Mouse (Mus musculus) forebrain, embryonic 14.5 days (tissue): Measurements from ENCODE around the gene Gemin4. TPM values are rescaled to one million over a fixed set of nuclear protein-coding genes. Genes with fewer than 3 reads are reported as not detected.

Source experiments
- ATAC-seq: fragments of 200-750 bp; cut with Nextera tagmentation; 2 replicates; pipeline ENCODE4 v1.8.0; 2017; ENCODE audit warnings: mild to moderate bottlenecking, moderate library complexity
- DNase-seq: peaks from one replicate; pipeline ENCODE4 v3.0.0-alpha.2; 2015; ENCODE audit warnings: low spot score
- H3K27ac ChIP-seq: fragments of 300-500 bp; sonication (generic); 2 replicates; pipeline ENCODE4 v1.5.1; 2014; ENCODE audit warnings: low read depth, mild to moderate bottlenecking, control low read depth, low read length, moderate library complexity
- H3K27me3 ChIP-seq: fragments of 300-500 bp; sonication (generic); replicated peaks from 2 replicates; pipeline ENCODE4 v1.6.1; 2014; ENCODE audit warnings: low read length, control low read depth, mixed read lengths; ENCODE audit not compliant: control insufficient read depth, insufficient read depth
- H3K36me3 ChIP-seq: fragments of 300-500 bp; sonication (generic); 2 replicates; pipeline ENCODE4 v1.6.1; 2014; ENCODE audit warnings: low read length, control low read depth; ENCODE audit not compliant: control insufficient read depth, insufficient read depth
- H3K4me1 ChIP-seq: fragments of 300-500 bp; sonication (generic); 2 replicates; pipeline ENCODE4 v1.6.1; 2014; ENCODE audit warnings: antibody characterized with exemption, low read length, control low read depth; ENCODE audit not compliant: control insufficient read depth, insufficient read depth
- H3K4me2 ChIP-seq: fragments of 300-500 bp; sonication (generic); 2 replicates; pipeline ENCODE4 v1.6.1; 2014; ENCODE audit warnings: mild to moderate bottlenecking, control low read depth, low read length
- H3K4me3 ChIP-seq: fragments of 300-500 bp; sonication (generic); 2 replicates; pipeline ENCODE4 v1.5.1; 2014; ENCODE audit warnings: low read depth, low read length, control low read depth
- H3K9ac ChIP-seq: fragments of 300-500 bp; sonication (generic); 2 replicates; pipeline ENCODE4 v1.6.1; 2014; ENCODE audit warnings: mild to moderate bottlenecking, low read length, control low read depth, moderate library complexity
- H3K9me3 ChIP-seq: fragments of 300-500 bp; sonication (generic); replicated peaks from 2 replicates; pipeline ENCODE4 v1.6.1; 2016; ENCODE audit warnings: low read length, control low read depth, mixed read lengths; ENCODE audit not compliant: control insufficient read depth
- WGBS: fragments of 180-500 bp; shearing (Covaris S2); extraction: QIAGEN DNeasy Blood & Tissue Kit; methylation state at CpG from one replicate; pipeline ENCODE4 v1.1.7; 2014; 5-methylcytosine and 5-hydroxymethylcytosine counted together
- polyA plus RNA-seq: library from polyadenylated mRNA; unstranded; fragments of >200 nt; fragmentation: Nextera tagmentation; extraction: Ambion mirVana; gene quantifications from 2 replicates; pipeline ENCODE4 v1.2.1, GENCODE M21; 2014

Gemin4 gene
- polyA plus RNA-seq, 1 experiment from 2014 or later = 25.7 TPM

- WGBS = 85% methylated on average over 5 of the region's 5 CpGs
- Histone ChIP-seq H3K27me3 (no peaks in the 10 kb centered on the region), H3K4me3 (no peak overlapping the region), H3K4me2 (no peak overlapping the region), H3K9me3 (no peaks in the 10 kb centered on the region), H3K9ac (no peak overlapping the region), H3K36me3 (peaks cover 63% of the 10 kb centered on the region), H3K27ac (no peak overlapping the region), H3K4me1 (no peaks in the 10 kb centered on the region)
- ATAC-seq (no peak), DNase-seq (no peak)
Measured at GRCm38 (mm10) chr11:76206793-76207192, 10.7 kb downstream of the Gemin4 start.

GRCm38 (mm10) chr11:76201761-76202674 is 15.4 kb downstream of the Gemin4 start:
- peak; percentile 87 for DNase-seq
- peaks cover 24% of the 10 kb centered on the region for H3K36me3 ChIP-seq
- ATAC-seq = peak; percentile 99
- H3K27me3 ChIP-seq = no peaks in the 10 kb centered on the region
- H3K4me3 ChIP-seq = peak overlapping the region; percentile 94
- no peaks in the 10 kb centered on the region for H3K9me3 ChIP-seq
- WGBS = under 1% methylated on average over 65 of the region's 90 CpGs
- peak overlapping the region; percentile 75 for H3K27ac ChIP-seq
- peak overlapping the region; percentile 97 for H3K4me2 ChIP-seq
- no peaks in the 10 kb centered on the region for H3K4me1 ChIP-seq
- peak overlapping the region; percentile 94 for H3K9ac ChIP-seq

DNA sequence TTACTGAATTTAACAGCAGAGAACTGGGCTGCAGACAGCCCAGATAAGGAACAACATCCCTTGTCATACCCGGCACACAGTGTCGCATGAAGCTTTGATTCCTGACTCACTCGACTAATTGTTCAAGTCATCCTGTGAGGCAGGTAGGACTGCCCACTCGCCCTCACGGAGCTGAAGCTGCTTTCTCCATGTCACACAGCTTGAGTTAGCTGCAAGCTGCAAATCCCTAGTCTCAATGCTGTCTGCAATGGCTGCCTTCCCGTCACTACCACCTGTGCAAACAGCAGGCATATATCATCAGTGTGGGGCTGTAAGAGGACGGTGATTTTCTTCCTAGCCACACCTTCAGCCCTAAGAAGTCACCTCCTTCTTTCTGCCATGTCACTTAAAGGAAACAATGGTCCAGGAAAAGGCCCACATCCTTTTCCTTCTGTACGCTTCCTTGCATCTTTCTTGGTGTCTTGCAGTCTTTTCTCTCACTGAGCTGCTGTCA is 20.4 kb downstream of the Gemin4 start:
- Histone ChIP-seq H3K4me3 (no peak overlapping the region), H3K27ac (no peak overlapping the region), H3K4me1 (no peaks in the 10 kb centered on the region), H3K9me3 (no peaks in the 10 kb centered on the region), H3K27me3 (no peaks in the 10 kb centered on the region), H3K9ac (no peak overlapping the region), H3K36me3 (no peaks in the 10 kb centered on the region), H3K4me2 (no peak overlapping the region)
- 42% methylated on average over 8 of the region's 8 CpGs for WGBS
- DNase-seq (no peak), ATAC-seq (no peak)

DNA sequence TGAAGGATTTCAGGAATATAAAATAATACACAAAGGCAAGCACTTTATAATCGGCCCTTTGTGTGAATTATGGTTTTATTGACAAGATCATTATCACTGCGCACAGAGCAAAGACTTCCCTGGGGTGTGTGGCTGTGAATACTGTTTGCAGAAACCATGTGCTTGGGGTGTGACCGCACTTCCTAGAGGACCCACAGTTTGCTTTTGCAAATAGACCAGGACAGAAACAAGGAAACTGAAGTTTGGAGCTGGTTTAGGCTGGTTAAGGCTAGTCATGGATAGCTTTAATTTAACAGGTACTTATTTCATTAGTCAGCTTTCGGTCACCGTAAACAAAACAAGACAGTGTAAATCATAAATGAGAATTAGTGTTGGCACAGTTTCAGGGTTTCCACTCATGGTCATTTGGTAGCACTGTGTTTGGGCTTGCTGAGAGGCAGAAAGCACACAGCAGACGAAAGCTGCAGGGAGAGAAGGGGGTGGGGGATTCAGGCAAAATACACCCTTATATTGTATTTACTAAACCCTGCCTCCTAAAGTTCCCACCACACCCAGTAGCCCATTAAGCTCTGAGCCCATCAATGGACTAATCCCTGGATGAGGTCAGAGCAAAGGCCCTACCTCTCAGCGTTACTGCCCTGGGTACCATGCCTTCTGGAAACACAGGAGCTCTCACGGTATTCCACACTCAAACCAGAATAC is 21.0 kb downstream of the Gemin4 start:
- 54% methylated on average over 8 of the region's 8 CpGs for WGBS
- DNase-seq (no peak), ATAC-seq (no peak)
- H3K36me3 ChIP-seq = no peaks in the 10 kb centered on the region
- H3K9me3 ChIP-seq = no peaks in the 10 kb centered on the region
- no peak overlapping the region for H3K9ac ChIP-seq
- H3K27ac ChIP-seq = no peak overlapping the region
- H3K4me2 ChIP-seq = no peak overlapping the region
- H3K27me3 ChIP-seq = no peaks in the 10 kb centered on the region
- no peak overlapping the region for H3K4me3 ChIP-seq
- no peaks in the 10 kb centered on the region for H3K4me1 ChIP-seq

- H3K9ac ChIP-seq = no peak overlapping the region
- DNase-seq = no peak
- H3K4me3 ChIP-seq = no peak overlapping the region
- H3K4me2 ChIP-seq = no peak overlapping the region
- H3K27ac ChIP-seq = no peak overlapping the region
- WGBS = 86% methylated on average over 6 of the region's 6 CpGs
- no peaks in the 10 kb centered on the region for H3K4me1 ChIP-seq
- no peak for ATAC-seq
- no peaks in the 10 kb centered on the region for H3K27me3 ChIP-seq
- H3K36me3 ChIP-seq = no peaks in the 10 kb centered on the region
- no peaks in the 10 kb centered on the region for H3K9me3 ChIP-seq
Measured at GRCm38 (mm10) chr11:76186908-76187307, 30.6 kb downstream of the Gemin4 start.

- H3K4me3 ChIP-seq = no peak overlapping the region
- no peaks in the 10 kb centered on the region for H3K9me3 ChIP-seq
- no peak for ATAC-seq
- no peak overlapping the region for H3K4me2 ChIP-seq
- DNase-seq = no peak
- H3K27me3 ChIP-seq = no peaks in the 10 kb centered on the region
- H3K36me3 ChIP-seq = no peaks in the 10 kb centered on the region
- 90% methylated on average over 4 of the region's 4 CpGs for WGBS
- peaks cover 5% of the 10 kb centered on the region for H3K4me1 ChIP-seq
- H3K27ac ChIP-seq = no peak overlapping the region
- no peak overlapping the region for H3K9ac ChIP-seq
Measured at GRCm38 (mm10) chr11:76183745-76184144, 33.7 kb downstream of the Gemin4 start.

DNA sequence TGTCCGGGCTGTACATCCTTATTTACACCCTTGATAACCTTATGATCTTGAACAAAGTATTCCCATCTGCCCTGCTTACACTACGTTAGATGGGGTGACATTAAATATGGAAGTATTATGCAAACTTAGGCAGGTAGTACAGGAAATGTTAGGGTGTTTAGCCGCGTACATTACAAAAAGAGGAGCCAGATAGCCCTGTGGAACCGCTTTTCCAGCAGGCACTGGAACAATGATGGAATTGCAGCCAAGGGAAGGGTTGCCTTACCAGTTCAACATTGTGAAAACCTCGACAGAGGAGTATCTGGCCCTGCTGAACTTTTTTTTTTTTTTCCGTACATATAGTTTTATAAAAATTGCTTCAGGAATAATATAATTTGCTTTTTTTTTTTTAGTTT is 37.3 kb downstream of the Gemin4 start:
- DNase-seq = no peak

DNA sequence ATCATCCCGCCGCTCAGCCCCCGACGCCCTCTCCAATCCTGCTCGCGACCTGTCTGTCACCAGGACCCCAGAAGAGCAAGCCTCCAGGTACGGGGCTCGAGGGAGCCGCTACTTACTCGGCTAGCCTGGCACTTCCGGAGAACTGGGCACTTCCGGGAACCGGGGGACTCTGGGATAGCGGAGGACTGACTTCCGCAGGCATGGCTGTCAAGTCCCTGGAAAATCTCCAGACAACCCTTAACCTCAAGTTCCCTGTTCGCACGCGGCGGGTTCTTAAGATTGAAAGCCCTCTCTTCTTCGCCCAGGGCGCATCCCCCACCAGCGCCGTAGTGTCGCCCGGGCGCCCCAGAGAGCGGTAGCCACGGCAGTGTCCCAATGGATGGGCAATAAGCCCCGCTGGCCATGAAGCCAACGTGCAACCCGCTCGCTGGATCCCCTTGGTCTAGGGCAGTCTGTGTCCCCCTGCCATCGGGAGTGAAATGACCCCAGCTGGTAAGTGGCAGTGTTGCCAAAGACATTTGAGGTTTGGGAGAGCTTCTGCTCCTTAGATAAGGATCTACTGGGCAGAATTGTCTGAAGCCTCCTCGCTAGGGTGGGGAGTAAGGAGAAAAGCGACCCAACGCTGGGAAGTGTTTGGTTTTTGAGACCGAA is 37.8 kb downstream of the Gemin4 start, which contains the start of the genes Vps53 and Fam57a:
Gene Vps53 (minus strand): TSS at position 153 of the 651 bp plus-strand sequence.
Gene Fam57a (plus strand): TSS at position 177 of the 651 bp plus-strand sequence.
- H3K4me1 ChIP-seq = peaks cover 10% of the 10 kb centered on the region
- DNase-seq (peak; percentile 90), ATAC-seq (peak; percentile 94)
- no peaks in the 10 kb centered on the region for H3K27me3 ChIP-seq
- no peaks in the 10 kb centered on the region for H3K9me3 ChIP-seq
- H3K4me3 ChIP-seq = peak within 1 kb of the TSS; percentile 82
- under 1% methylated on average over 36 of the region's 37 CpGs for WGBS
- H3K27ac ChIP-seq = peak within 1 kb of the TSS; percentile 40
- peak within 1 kb of the TSS; percentile 74 for H3K4me2 ChIP-seq
- H3K9ac ChIP-seq = peak within 1 kb of the TSS; percentile 73
- H3K36me3 ChIP-seq = peaks cover 17% of the 10 kb centered on the region; the same call in 1 of the 2 replicates

More for the DNA sequence above, 37.3 kb downstream of the Gemin4 start:
- 21% methylated on average over 7 of the region's 7 CpGs for WGBS
- peaks cover 10% of the 10 kb centered on the region for H3K4me1 ChIP-seq
- no peak overlapping the region for H3K27ac ChIP-seq
- H3K9ac ChIP-seq = peak overlapping the region; percentile 73
- H3K4me3 ChIP-seq = peak overlapping the region; percentile 82
- no peaks in the 10 kb centered on the region for H3K27me3 ChIP-seq
- peak overlapping the region; percentile 74 for H3K4me2 ChIP-seq
- H3K9me3 ChIP-seq = no peaks in the 10 kb centered on the region
- ATAC-seq = no peak
- H3K36me3 ChIP-seq = peaks cover 16% of the 10 kb centered on the region; the same call in 1 of the 2 replicates
